Mouse (Mus musculus) G1E (cell line): ENCODE data around the gene Cwh43. TPM values are rescaled to one million over a fixed set of nuclear protein-coding genes. Genes with fewer than 3 reads are reported as not detected.
A peak's percentile ranks its signal among the peaks of the same experiment; 100 is the strongest.
"Not testable (repeated sequence)": the region's sequence is repeated elsewhere in the genome, so short reads cannot be mapped to it uniquely, and the experiment has no call there.

Source experiments
- ATAC-seq: 2 replicates; pipeline ENCODE4 v1.8.0; 2016; ENCODE audit warnings: mild to moderate bottlenecking; ENCODE audit not compliant: insufficient number of reproducible peaks, poor library complexity, low FRiP score, severe bottlenecking; ENCODE audit errors: extremely low read depth
- DNase-seq: peaks from one replicate; pipeline ENCODE4 v3.0.0; 2012; ENCODE audit warnings: low spot score
- H3K27me3 ChIP-seq: 2 replicates; pipeline ENCODE4 v1.6.1; 2012; ENCODE audit warnings: mild to moderate bottlenecking, low read length, inconsistent platforms; ENCODE audit not compliant: insufficient read depth
- H3K36me3 ChIP-seq: replicated peaks from 2 replicates; pipeline ENCODE3; 2012; ENCODE audit warnings: mild to moderate bottlenecking, inconsistent platforms
- H3K4me1 ChIP-seq: 2 replicates; pipeline ENCODE4 v1.6.1; 2012; ENCODE audit warnings: low read depth, low read length, inconsistent platforms, mixed read lengths; ENCODE audit not compliant: insufficient read depth
- H3K4me3 ChIP-seq: 2 replicates; pipeline ENCODE4 v1.5.1; 2012; ENCODE audit warnings: low read depth, mild to moderate bottlenecking, inconsistent platforms, low read length, moderate library complexity, mixed read lengths
- H3K9me3 ChIP-seq: replicated peaks from 2 replicates; pipeline ENCODE4 v1.6.1; 2012; ENCODE audit warnings: inconsistent platforms
- CTCF ChIP-seq: IDR thresholded peaks from 2 replicates; pipeline ENCODE4 v1.5.1; 2012; ENCODE audit warnings: low read depth, low read length, inconsistent platforms, mixed read lengths
- GATA1 ChIP-seq: IDR thresholded peaks from 2 replicates; pipeline ENCODE4 v1.6.1; 2012; ENCODE audit warnings: borderline replicate concordance, low read length, inconsistent platforms, mixed read lengths
- GATA2 ChIP-seq: IDR thresholded peaks from 2 replicates; pipeline ENCODE4 v1.6.1; 2012; ENCODE audit warnings: low read depth, low read length, inconsistent platforms, borderline replicate concordance
- POLR2AphosphoS5 ChIP-seq: IDR thresholded peaks from 2 replicates; pipeline ENCODE4 v1.6.1; 2012; ENCODE audit warnings: low read depth, low read length, inconsistent platforms; ENCODE audit not compliant: insufficient replicate concordance
- TAL1 ChIP-seq: conservative IDR thresholded peaks from 2 replicates; pipeline ENCODE4 v1.6.1; 2012; ENCODE audit warnings: low read depth, low read length, inconsistent platforms, mixed read lengths
- polyA plus RNA-seq: library from polyadenylated mRNA; stranded (reverse); fragments of >175 nt; gene quantifications from 2 replicates; pipeline ENCODE4 v1.2.3, GENCODE M21; 2012
- total RNA-seq, 2 experiments: library from RNA; stranded (forward) in 1 of 2; stranded (reverse) in 1 of 2; fragments of 200-1000 nt in 1 of 2; fragments of >200 nt in 1 of 2; fragmentation: Nextera tagmentation in 1 of 2; gene quantifications; 2 replicates each; pipeline ENCODE4 v1.2.3; 2014 to 2017

Gene Cwh43
- total and polyA plus RNA-seq, 3 experiments, result not detected

DNA sequence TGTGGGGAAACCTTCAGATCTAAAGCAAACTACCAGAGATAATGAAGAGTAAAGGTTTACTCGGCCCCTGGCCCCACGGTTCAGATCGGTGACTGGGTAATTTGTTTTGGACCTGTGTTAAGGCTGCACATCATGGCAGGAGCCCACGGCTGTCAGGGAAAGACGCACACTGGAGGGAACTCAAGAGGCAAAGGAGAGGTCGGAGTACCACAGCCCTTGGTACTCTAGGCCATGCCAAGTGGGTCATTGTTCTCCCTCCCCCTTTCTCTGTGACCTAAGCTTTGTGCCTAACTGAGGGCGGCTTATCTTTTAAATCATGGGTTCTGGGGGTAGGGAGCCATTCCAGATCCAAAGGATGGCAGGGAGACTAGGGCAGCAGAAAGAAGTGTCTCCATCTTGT is 75.5 kb downstream of the Cwh43 start:
- Histone ChIP-seq H3K9me3 (no peaks in the 10 kb centered on the region), H3K4me1 (peaks cover 20% of the 10 kb centered on the region), H3K4me3 (no peak overlapping the region), H3K36me3 (no peaks in the 10 kb centered on the region), H3K27me3 (peaks cover 29% of the 10 kb centered on the region)
- TF ChIP-seq POLR2AphosphoS5 (no peak), GATA2 (no peak), GATA1 (no peak), CTCF (no peak), TAL1 (no peak)
- ATAC-seq (no peak), DNase-seq (no peak)

- H3K9me3 ChIP-seq, H3K4me3 ChIP-seq, ATAC-seq, H3K36me3 ChIP-seq, DNase-seq: not testable (repeated sequence)
- Histone ChIP-seq H3K27me3 (peaks cover 29% of the 10 kb centered on the region), H3K4me1 (peaks cover 21% of the 10 kb centered on the region)
These were observed 76.5 kb downstream of the Cwh43 start for GRCm38 (mm10) chr5:73482381-73482780.

GRCm38 (mm10) chr5:73484016-73484615 is 78.2 kb downstream of the Cwh43 start:
- DNase-seq (no peak), ATAC-seq (no peak)
- H3K27me3 ChIP-seq, result peaks cover 25% of the 10 kb centered on the region
- H3K9me3 ChIP-seq, result no peaks in the 10 kb centered on the region
- H3K4me1 ChIP-seq, result peaks cover 21% of the 10 kb centered on the region
- TF ChIP-seq TAL1 (no peak), GATA1 (no peak), CTCF (no peak)
- no peaks in the 10 kb centered on the region for H3K36me3 ChIP-seq
- no peak overlapping the region for H3K4me3 ChIP-seq

- ATAC-seq (no peak), DNase-seq (no peak)
- H3K27me3 ChIP-seq, result peaks cover 15% of the 10 kb centered on the region
- no peaks in the 10 kb centered on the region for H3K9me3 ChIP-seq
- peaks cover 25% of the 10 kb centered on the region for H3K4me1 ChIP-seq
- no peak for TF ChIP-seq GATA2
- TF ChIP-seq CTCF, result no peak
- no peak for TF ChIP-seq TAL1
- no peak overlapping the region for H3K4me3 ChIP-seq
- H3K36me3 ChIP-seq, result no peaks in the 10 kb centered on the region
These were observed 80.6 kb downstream of the Cwh43 start for GRCm38 (mm10) chr5:73486451-73486850.

- H3K9me3 ChIP-seq, result no peaks in the 10 kb centered on the region
- H3K4me1 ChIP-seq, result peaks cover 28% of the 10 kb centered on the region
- H3K36me3 ChIP-seq, result no peaks in the 10 kb centered on the region
- H3K4me3 ChIP-seq, result peak overlapping the region; percentile 93
- ATAC-seq (no peak), DNase-seq (no peak)
- TF ChIP-seq GATA1, result no peak
- no peak for TF ChIP-seq TAL1
- no peak for TF ChIP-seq POLR2AphosphoS5
- no peak for TF ChIP-seq GATA2
- no peak for TF ChIP-seq CTCF
- H3K27me3 ChIP-seq, result no peaks in the 10 kb centered on the region
These were observed 84.0 kb downstream of the Cwh43 start for GRCm38 (mm10) chr5:73489915-73490314.

GRCm38 (mm10) chr5:73490596-73491073 is 84.8 kb downstream of the Cwh43 start:
- peak; percentile 99 for DNase-seq
- Histone ChIP-seq H3K27me3 (no peaks in the 10 kb centered on the region), H3K4me3 (peak overlapping the region; percentile 93), H3K9me3 (no peaks in the 10 kb centered on the region), H3K4me1 (peaks cover 28% of the 10 kb centered on the region), H3K36me3 (no peaks in the 10 kb centered on the region)
- no peak for TF ChIP-seq CTCF
- no peak for TF ChIP-seq POLR2AphosphoS5
- TF ChIP-seq GATA2, result no peak
- no peak for TF ChIP-seq GATA1
- TF ChIP-seq TAL1, result no peak
- peak; percentile 91 for ATAC-seq
